In the genomic region with DNA sequence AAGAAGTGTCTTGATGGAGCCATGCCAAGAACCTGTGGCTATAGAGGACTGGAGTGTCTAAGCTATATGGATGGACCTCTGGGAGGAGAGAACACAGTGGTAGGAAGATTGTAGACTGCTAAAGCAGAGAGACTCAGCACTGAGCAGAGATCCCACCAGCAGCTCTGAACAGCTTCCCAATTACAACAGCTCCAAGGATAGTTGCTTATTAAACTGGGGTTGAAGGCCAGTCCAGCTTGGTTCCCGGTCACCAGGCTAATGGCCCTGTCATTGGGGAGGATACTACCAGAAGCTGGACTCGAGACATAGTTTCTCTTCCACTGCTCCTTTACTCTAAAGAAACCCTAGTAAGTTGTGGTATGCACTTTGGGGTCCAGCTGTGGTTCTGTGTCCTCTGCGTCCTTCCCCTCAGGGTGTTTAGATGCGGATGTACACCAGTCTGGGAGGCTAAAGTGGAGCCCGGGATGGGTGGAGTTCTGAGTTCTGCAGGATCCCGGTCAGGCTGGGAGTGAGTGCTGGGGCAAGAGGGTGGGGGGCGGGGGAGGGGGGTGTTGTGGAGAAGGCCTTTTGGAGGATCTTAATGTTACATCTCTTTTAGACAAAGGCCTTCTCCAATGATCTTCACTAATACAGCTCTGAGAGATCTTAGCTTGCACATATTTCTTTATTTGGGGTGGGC, we compare ENCODE assay signal across 26 mouse cellular contexts. TPM values are rescaled to one million over a fixed set of nuclear protein-coding genes. Genes with fewer than 3 reads are reported as not detected.
A peak's percentile ranks its signal among the peaks of the same experiment; 100 is the strongest.
DNase-seq lines count a peak whose midpoint lies in the region; ATAC-seq lines count a peak whose summit lies in the region.
"Had no signal": no experiment of that assay in that cellular context is flagged by ENCODE, and none has a peak within 500 bp of the region (broad histone marks: within the 10 kb centered on the region; RNA-seq: fewer than 3 reads in every experiment).

Gene Mbl1 (plus strand): TSS at position 239 of the 679 bp plus-strand sequence.

- no peak within 1 kb of the TSS for H3K4me3 ChIP-seq in heart, embryonic 10.5 days
- H3K4me3 ChIP-seq in liver, embryonic 15.5 days (replicated peaks): peak within 1 kb of the TSS; percentile 27
- H3K4me3 ChIP-seq: embryonic facial prominence, embryonic 12.5 days; forebrain, embryonic 13.5 days; heart, embryonic 12.5 days; hindbrain, embryonic 10.5 days; intestine, embryonic 15.5 days had no signal

- no peaks in the 10 kb centered on the region for H3K36me3 ChIP-seq in heart, embryonic 10.5 days
- no peaks in the 10 kb centered on the region for H3K36me3 ChIP-seq in liver, embryonic 15.5 days (replicated peaks)
- H3K36me3 ChIP-seq: embryonic facial prominence, embryonic 12.5 days; heart, embryonic 12.5 days; hindbrain, embryonic 10.5 days; intestine, embryonic 15.5 days had no signal

- no peak within 1 kb of the TSS for H3K27ac ChIP-seq in heart, embryonic 10.5 days
- peak within 1 kb of the TSS; percentile 53 for H3K27ac ChIP-seq in liver, embryonic 15.5 days (replicated peaks)
- H3K27ac ChIP-seq: embryonic facial prominence, embryonic 12.5 days; forebrain, embryonic 13.5 days; hindbrain, embryonic 10.5 days; intestine, embryonic 15.5 days had no signal

- no peak within 1 kb of the TSS for H3K9ac ChIP-seq in liver, embryonic 15.5 days
- H3K9ac ChIP-seq: embryonic facial prominence, embryonic 12.5 days; forebrain, embryonic 13.5 days; heart, embryonic 12.5 days; intestine, embryonic 15.5 days had no signal

- DNase-seq in heart, adult 11 months: peak; percentile 33
- no peak for DNase-seq in heart, embryonic 10.5 days (ENCODE audit: low spot score)
- DNase-seq in kidney, postnatal 14 days: peak; percentile 5
- DNase-seq in liver: peak; percentile 9
- DNase-seq in right cerebral cortex, postnatal 14 days: no peak
- DNase-seq in spleen, postnatal 4 days (ENCODE audit: low spot score in 2 of 2): no peak
- DNase-seq: cerebellum, adult 18-20 months; cerebellum, postnatal 14 days; gastrocnemius, postnatal 10 days; heart, postnatal 10 days; lung, adult 2 months; lung, postnatal 14 days had no signal

- H3K9me3 ChIP-seq in heart, embryonic 10.5 days: no peaks in the 10 kb centered on the region
- no peaks in the 10 kb centered on the region for H3K9me3 ChIP-seq in liver, embryonic 15.5 days (replicated peaks)
- H3K9me3 ChIP-seq: embryonic facial prominence, embryonic 12.5 days; forebrain, embryonic 13.5 days; heart, embryonic 12.5 days; hindbrain, embryonic 10.5 days; intestine, embryonic 15.5 days had no signal

- H3K4me1 ChIP-seq in heart, embryonic 10.5 days: no peaks in the 10 kb centered on the region
- H3K4me1 ChIP-seq in liver, embryonic 15.5 days (replicated peaks): no peaks in the 10 kb centered on the region
- H3K4me1 ChIP-seq: embryonic facial prominence, embryonic 12.5 days; forebrain, embryonic 13.5 days; heart, embryonic 12.5 days; hindbrain, embryonic 10.5 days; intestine, embryonic 15.5 days had no signal

- H3K4me2 ChIP-seq in liver, embryonic 15.5 days: peak within 1 kb of the TSS; percentile 31
- H3K4me2 ChIP-seq: embryonic facial prominence, embryonic 12.5 days; forebrain, embryonic 13.5 days; heart, embryonic 12.5 days; intestine, embryonic 15.5 days; midbrain, embryonic 11.5 days had no signal

- 83% methylated on average over 7 of the region's 7 CpGs for WGBS in heart, embryonic 10.5 days
- 59% methylated on average over 7 of the region's 7 CpGs for WGBS in liver, embryonic 15.5 days (ENCODE audit: insufficient replicate concordance)

- no peaks in the 10 kb centered on the region for H3K27me3 ChIP-seq in heart, embryonic 10.5 days (ENCODE audit: insufficient read depth, poor library complexity, severe bottlenecking)
- no peaks in the 10 kb centered on the region for H3K27me3 ChIP-seq in liver, embryonic 15.5 days
- H3K27me3 ChIP-seq: embryonic facial prominence, embryonic 12.5 days; forebrain, embryonic 13.5 days; heart, embryonic 12.5 days; intestine, embryonic 15.5 days had no signal

- ATAC-seq in liver, embryonic 15.5 days (ENCODE audit: insufficient read depth): peak; percentile 82
- ATAC-seq: forebrain, embryonic 13.5 days; hindbrain, embryonic 16.5 days; intestine, embryonic 15.5 days had no signal

RNA-seq across cellular contexts. Expression of gene Mbl1, which starts in this region (rescaled TPM):
- 0.59 TPM in 1 of 2 replicates, not detected in the other for polyA plus RNA-seq in heart, embryonic 10.5 days (2016; fragmentation: Nextera tagmentation; extraction: Ambion mirVana)
- 32.3 and 33.2 TPM in 2 replicates for polyA plus RNA-seq in liver, embryonic 15.5 days (2015; fragmentation: Nextera tagmentation; extraction: Ambion mirVana)
- polyA plus RNA-seq: embryonic facial prominence, embryonic 12.5 days; forebrain, embryonic 13.5 days; frontal cortex, adult 2 months; hindbrain, embryonic 10.5 days; hindbrain, embryonic 16.5 days; limb, embryonic 11.5 days; midbrain, embryonic 11.5 days; midbrain, postnatal 0 days; neural tube, embryonic 14.5 days; thymus, postnatal 0 days; urinary bladder, adult 2 months had no signal

Comparison
In these comparisons a context has a peak if more than half of its experiments do, and no peak if none do; other contexts are left out.
1. RNA of gene Mbl1 (polyA plus RNA-seq): 32.3 to 33.2 TPM in liver, embryonic 15.5 days; 0.59 TPM in heart, embryonic 10.5 days; every median in the first group is over 10 times any median in the second.
2. DNase-seq: peak in heart, adult 11 months (single experiment), kidney, postnatal 14 days (single experiment) and liver (single experiment); none in heart, embryonic 10.5 days (single experiment), right cerebral cortex, postnatal 14 days (single experiment) and spleen, postnatal 4 days (0 of 2).